9 mouse cellular contexts compared by ENCODE assay signal in genomic region chr8:95432471-95432870, GRCm38 (mm10). TPM values are rescaled to one million over a fixed set of nuclear protein-coding genes. Genes with fewer than 3 reads are reported as not detected.
DNase-seq lines count a peak whose midpoint lies in the region; ATAC-seq lines count a peak whose summit lies in the region.
"Had no signal": no experiment of that assay in that cellular context is flagged by ENCODE, and none has a peak within 500 bp of the region (broad histone marks: within the 10 kb centered on the region; RNA-seq: fewer than 3 reads in every experiment).

No protein-coding gene starts in this region.

- peak overlapping the region; percentile 75 for H3K4me2 ChIP-seq in hindbrain, embryonic 13.5 days
- H3K4me2 ChIP-seq in hindbrain, embryonic 11.5 days (replicated peaks; ENCODE audit: low read depth, low read length), result no peak overlapping the region
- peak overlapping the region; percentile 81 for H3K4me2 ChIP-seq in embryonic facial prominence, embryonic 14.5 days (ENCODE audit: low read depth, low read length)
- H3K4me2 ChIP-seq in forebrain, embryonic 14.5 days (ENCODE audit: low read length), result peak overlapping the region; percentile 82
- peak overlapping the region; percentile 90 for H3K4me2 ChIP-seq in liver, embryonic 15.5 days

- H3K36me3 ChIP-seq in hindbrain, embryonic 13.5 days, result no peaks in the 10 kb centered on the region
- H3K36me3 ChIP-seq in hindbrain, embryonic 11.5 days (ENCODE audit: control insufficient read depth, insufficient read depth, low read length), result no peaks in the 10 kb centered on the region
- H3K36me3 ChIP-seq in embryonic facial prominence, embryonic 14.5 days (ENCODE audit: control insufficient read depth, insufficient read depth, low read length), result no peaks in the 10 kb centered on the region
- no peaks in the 10 kb centered on the region for H3K36me3 ChIP-seq in forebrain, embryonic 14.5 days (ENCODE audit: control insufficient read depth, insufficient read depth, low read length)
- H3K36me3 ChIP-seq in liver, embryonic 15.5 days (replicated peaks), result no peaks in the 10 kb centered on the region

- H3K4me3 ChIP-seq in hindbrain, embryonic 13.5 days, result peak overlapping the region; percentile 85
- no peak overlapping the region for H3K4me3 ChIP-seq in hindbrain, embryonic 11.5 days (ENCODE audit: low read depth, low read length)
- peak overlapping the region; percentile 90; the same call in 1 of the 2 replicates for H3K4me3 ChIP-seq in embryonic facial prominence, embryonic 14.5 days (ENCODE audit: low read depth, low read length)
- H3K4me3 ChIP-seq in forebrain, embryonic 14.5 days (ENCODE audit: low read depth, low read length), result peak overlapping the region; percentile 94
- no peak overlapping the region for H3K4me3 ChIP-seq in liver, embryonic 15.5 days (replicated peaks)

- H3K27me3 ChIP-seq in hindbrain, embryonic 13.5 days, result no peaks in the 10 kb centered on the region
- no peaks in the 10 kb centered on the region for H3K27me3 ChIP-seq in hindbrain, embryonic 11.5 days (ENCODE audit: control insufficient read depth, insufficient read depth, low read length)
- H3K27me3 ChIP-seq in embryonic facial prominence, embryonic 14.5 days (replicated peaks; ENCODE audit: control insufficient read depth, insufficient read depth, low read length), result no peaks in the 10 kb centered on the region
- no peaks in the 10 kb centered on the region for H3K27me3 ChIP-seq in forebrain, embryonic 14.5 days (replicated peaks; ENCODE audit: control insufficient read depth, insufficient read depth, low read length)
- no peaks in the 10 kb centered on the region for H3K27me3 ChIP-seq in liver, embryonic 15.5 days

- H3K4me1 ChIP-seq in hindbrain, embryonic 13.5 days (replicated peaks), result peaks cover 65% of the 10 kb centered on the region
- H3K4me1 ChIP-seq in hindbrain, embryonic 11.5 days (replicated peaks; ENCODE audit: control insufficient read depth, insufficient read depth, low read length), result peaks cover 13% of the 10 kb centered on the region
- H3K4me1 ChIP-seq in embryonic facial prominence, embryonic 14.5 days (ENCODE audit: control insufficient read depth, insufficient read depth, low read length), result peaks cover 35% of the 10 kb centered on the region
- peaks cover 52% of the 10 kb centered on the region for H3K4me1 ChIP-seq in forebrain, embryonic 14.5 days (ENCODE audit: control insufficient read depth, insufficient read depth, low read length)
- peaks cover 68% of the 10 kb centered on the region for H3K4me1 ChIP-seq in liver, embryonic 15.5 days (replicated peaks)

- H3K9me3 ChIP-seq in hindbrain, embryonic 13.5 days, result no peaks in the 10 kb centered on the region
- H3K9me3 ChIP-seq in hindbrain, embryonic 11.5 days (ENCODE audit: control insufficient read depth, low read length), result no peaks in the 10 kb centered on the region
- H3K9me3 ChIP-seq in embryonic facial prominence, embryonic 14.5 days (ENCODE audit: control insufficient read depth, low read length), result no peaks in the 10 kb centered on the region
- no peaks in the 10 kb centered on the region for H3K9me3 ChIP-seq in forebrain, embryonic 14.5 days (replicated peaks; ENCODE audit: control insufficient read depth, low read length)
- H3K9me3 ChIP-seq in liver, embryonic 15.5 days (replicated peaks), result no peaks in the 10 kb centered on the region

- no peak for DNase-seq in hindbrain, embryonic 11.5 days (ENCODE audit: low spot score)
- no peak for DNase-seq in embryonic facial prominence, embryonic 14.5 days (ENCODE audit: low spot score)
- no peak for DNase-seq in forebrain, embryonic 14.5 days (ENCODE audit: low spot score)
- no peak for DNase-seq in right cerebral cortex, postnatal 4 days
- no peak for DNase-seq in kidney, adult 8-10 months
- DNase-seq: adrenal gland, postnatal 14 days; layer of hippocampus, adult 9-11 months had no signal

- WGBS in hindbrain, embryonic 13.5 days, result 82% methylated on average over 3 of the region's 3 CpGs
- 87% methylated on average over 3 of the region's 3 CpGs for WGBS in hindbrain, embryonic 11.5 days
- 72% methylated on average over 3 of the region's 3 CpGs for WGBS in embryonic facial prominence, embryonic 14.5 days
- WGBS in forebrain, embryonic 14.5 days, result 60% methylated on average over 3 of the region's 3 CpGs
- 60% methylated on average over 3 of the region's 3 CpGs for WGBS in liver, embryonic 15.5 days (ENCODE audit: insufficient replicate concordance)

- no peak for ATAC-seq in hindbrain, embryonic 13.5 days (ENCODE audit: low FRiP score)
- no peak for ATAC-seq in hindbrain, embryonic 11.5 days (ENCODE audit: low FRiP score)
- no peak for ATAC-seq in embryonic facial prominence, embryonic 14.5 days (ENCODE audit: low read depth)
- no peak for ATAC-seq in forebrain, embryonic 14.5 days
- ATAC-seq in liver, embryonic 15.5 days (ENCODE audit: insufficient read depth), result no peak

- no peak overlapping the region for H3K27ac ChIP-seq in hindbrain, embryonic 13.5 days
- H3K27ac ChIP-seq in hindbrain, embryonic 11.5 days (ENCODE audit: low read depth, low read length), result no peak overlapping the region
- H3K27ac ChIP-seq in embryonic facial prominence, embryonic 14.5 days (replicated peaks; ENCODE audit: low read depth, low read length), result no peak overlapping the region
- no peak overlapping the region for H3K27ac ChIP-seq in forebrain, embryonic 14.5 days (ENCODE audit: low read depth, low read length)
- 0 out of 2 replicates have a peak overlapping the region, but pooled peaks have one; percentile 3 for H3K27ac ChIP-seq in liver, embryonic 15.5 days (replicated peaks)

- peak overlapping the region; percentile 94 for H3K9ac ChIP-seq in hindbrain, embryonic 13.5 days
- H3K9ac ChIP-seq in hindbrain, embryonic 11.5 days (ENCODE audit: low read depth, low read length), result no peak overlapping the region
- H3K9ac ChIP-seq in embryonic facial prominence, embryonic 14.5 days (ENCODE audit: low read depth, low read length), result peak overlapping the region; percentile 94; the same call in 1 of the 2 replicates
- no peak overlapping the region; the same call in 1 of the 2 replicates for H3K9ac ChIP-seq in forebrain, embryonic 14.5 days (ENCODE audit: low read length)
- no peak overlapping the region for H3K9ac ChIP-seq in liver, embryonic 15.5 days

RNA-seq across cellular contexts. Expression of gene Cfap20, which starts 2.2 kb away (rescaled TPM):
- polyA plus RNA-seq in hindbrain, embryonic 13.5 days (2015; fragmentation: Nextera tagmentation; extraction: Ambion mirVana), result 134 TPM in 2 replicates
- 141 and 145 TPM in 2 replicates for polyA plus RNA-seq in hindbrain, embryonic 11.5 days (2014; fragmentation: Nextera tagmentation; extraction: Ambion mirVana)
- 150 and 152 TPM in 2 replicates for polyA plus RNA-seq in embryonic facial prominence, embryonic 14.5 days (2014; fragmentation: Nextera tagmentation; extraction: Ambion mirVana)
- 137 and 152 TPM in 2 replicates for polyA plus RNA-seq in forebrain, embryonic 14.5 days (2014; fragmentation: Nextera tagmentation; extraction: Ambion mirVana)
- polyA plus RNA-seq in liver, embryonic 15.5 days (2015; fragmentation: Nextera tagmentation; extraction: Ambion mirVana), result 28.2 and 31.5 TPM in 2 replicates

RNA-seq across cellular contexts. Expression of gene Csnk2a2, which starts 57.4 kb away (rescaled TPM):
- polyA plus RNA-seq in hindbrain, embryonic 13.5 days (2015; fragmentation: Nextera tagmentation; extraction: Ambion mirVana), result 8.9 and 12.1 TPM in 2 replicates
- 14.2 and 19.1 TPM in 2 replicates for polyA plus RNA-seq in hindbrain, embryonic 11.5 days (2014; fragmentation: Nextera tagmentation; extraction: Ambion mirVana)
- 18.7 and 22.5 TPM in 2 replicates for polyA plus RNA-seq in embryonic facial prominence, embryonic 14.5 days (2014; fragmentation: Nextera tagmentation; extraction: Ambion mirVana)
- 14.3 and 15.5 TPM in 2 replicates for polyA plus RNA-seq in forebrain, embryonic 14.5 days (2014; fragmentation: Nextera tagmentation; extraction: Ambion mirVana)
- 3.9 and 4.3 TPM in 2 replicates for polyA plus RNA-seq in liver, embryonic 15.5 days (2015; fragmentation: Nextera tagmentation; extraction: Ambion mirVana)

Comparison
In these comparisons a context has a peak if more than half of its experiments do, and no peak if none do; other contexts are left out.
1. H3K4me3 ChIP-seq: peak in hindbrain, embryonic 13.5 days (single experiment), embryonic facial prominence, embryonic 14.5 days (single experiment) and forebrain, embryonic 14.5 days (single experiment); none in hindbrain, embryonic 11.5 days (single experiment) and liver, embryonic 15.5 days (single experiment).
2. H3K9ac ChIP-seq: peak in hindbrain, embryonic 13.5 days (single experiment) and embryonic facial prominence, embryonic 14.5 days (single experiment); none in hindbrain, embryonic 11.5 days (single experiment), forebrain, embryonic 14.5 days (single experiment) and liver, embryonic 15.5 days (single experiment).